Mouse (Mus musculus) olfactory bulb, adult 2 months (tissue): Measurements from ENCODE around the gene Mfng. TPM values are rescaled to one million over a fixed set of nuclear protein-coding genes. Genes with fewer than 3 reads are reported as not detected.

ENCODE experiments used
- H3K27ac ChIP-seq: fragments of 200-500 bp; 2 replicates; pipeline ENCODE4 v1.5.1; 2012; ENCODE audit warnings: low read depth, low read length; ENCODE audit not compliant: insufficient read depth
- H3K4me1 ChIP-seq: fragments of 200-500 bp; 2 replicates; pipeline ENCODE4 v1.6.1; 2012; ENCODE audit warnings: low read length; ENCODE audit not compliant: control insufficient read depth, insufficient read depth
- H3K4me3 ChIP-seq: fragments of 200-500 bp; 2 replicates; pipeline ENCODE4 v1.5.1; 2012; ENCODE audit warnings: mild to moderate bottlenecking, low read depth, low read length, moderate library complexity; ENCODE audit not compliant: insufficient read depth
- CTCF ChIP-seq: fragments of 200-500 bp; IDR thresholded peaks from 2 replicates; pipeline ENCODE4 v1.5.1; 2012; ENCODE audit warnings: low read depth, mild to moderate bottlenecking, low read length, moderate library complexity; ENCODE audit not compliant: insufficient read depth
- POLR2A ChIP-seq: fragments of 200-500 bp; IDR thresholded peaks from 2 replicates; pipeline ENCODE4 v1.6.1; 2012; ENCODE audit warnings: mild to moderate bottlenecking, low read depth, low read length, moderate library complexity; ENCODE audit not compliant: insufficient read depth
- WGBS: fragments of 180-500 bp; shearing (Covaris S2); methylation state at CpG from one replicate; pipeline ENCODE4 v1.1.7; 2018; 5-methylcytosine and 5-hydroxymethylcytosine counted together
- polyA plus RNA-seq: library from polyadenylated mRNA; stranded (reverse); fragments of >200 nt; gene quantifications from 2 replicates; pipeline ENCODE4 v1.2.4, GENCODE M21; 2012; ENCODE audit warnings: low replicate concordance; ENCODE audit not compliant: missing spikeins, insufficient read depth, insufficient read length

Gene Mfng
- polyA plus RNA-seq, 1 experiment, result not detected

DNA sequence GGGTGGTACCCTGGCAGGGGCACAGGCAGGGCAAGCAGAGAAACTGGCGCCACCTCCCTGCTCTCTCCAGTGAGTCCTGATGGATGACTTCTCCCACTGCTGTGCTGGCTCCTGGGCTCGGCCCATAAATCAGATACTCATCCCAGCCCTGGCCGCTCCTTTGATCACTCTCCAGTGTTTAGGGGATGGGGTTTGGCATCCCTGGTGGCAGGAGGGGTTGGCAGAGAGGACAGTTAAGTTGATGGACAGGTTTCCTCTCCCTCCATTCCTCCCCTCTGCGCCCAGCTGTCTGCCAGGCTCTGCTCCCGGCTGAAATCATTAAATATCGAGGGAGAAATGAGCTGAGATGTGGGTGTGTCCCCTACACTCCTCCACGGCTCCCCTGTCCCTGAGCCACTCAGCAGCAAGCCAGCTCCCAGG is 36.6 kb downstream of the Mfng start:
- no peak for TF ChIP-seq CTCF
- no peak for TF ChIP-seq POLR2A
- 54% methylated on average over 7 of the region's 7 CpGs for WGBS
- H3K27ac ChIP-seq, result 0 out of 2 replicates have a peak overlapping the region, but pooled peaks have one; percentile 29
- H3K4me1 ChIP-seq, result peaks cover 21% of the 10 kb centered on the region
- no peak overlapping the region for H3K4me3 ChIP-seq

DNA sequence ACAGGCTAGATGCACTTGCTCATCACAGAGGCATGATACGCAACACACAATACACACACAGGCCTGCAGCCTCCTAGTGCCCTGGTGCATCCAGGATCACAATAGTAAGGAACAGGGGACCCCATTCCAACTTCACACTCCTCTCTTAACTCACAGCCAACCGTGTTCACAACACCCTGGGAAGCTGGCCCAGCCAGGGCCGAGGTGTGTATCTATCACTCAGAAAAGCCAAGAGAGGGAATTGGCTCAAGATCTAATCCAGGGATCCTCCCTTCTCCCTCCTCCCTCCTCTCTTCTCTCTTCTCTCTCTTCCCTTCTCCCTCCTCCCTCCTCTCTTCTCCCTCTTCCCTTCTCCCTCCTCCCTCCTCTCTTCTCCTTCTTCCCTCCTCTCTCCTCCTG is 37.1 kb downstream of the Mfng start:
- H3K4me1 ChIP-seq, result peaks cover 21% of the 10 kb centered on the region
- no peak overlapping the region for H3K4me3 ChIP-seq
- H3K27ac ChIP-seq, result peak overlapping the region; percentile 29; the same call in 1 of the 2 replicates
- TF ChIP-seq POLR2A (no peak), CTCF (no peak)
- 53% methylated on average over 3 of the region's 3 CpGs for WGBS

DNA sequence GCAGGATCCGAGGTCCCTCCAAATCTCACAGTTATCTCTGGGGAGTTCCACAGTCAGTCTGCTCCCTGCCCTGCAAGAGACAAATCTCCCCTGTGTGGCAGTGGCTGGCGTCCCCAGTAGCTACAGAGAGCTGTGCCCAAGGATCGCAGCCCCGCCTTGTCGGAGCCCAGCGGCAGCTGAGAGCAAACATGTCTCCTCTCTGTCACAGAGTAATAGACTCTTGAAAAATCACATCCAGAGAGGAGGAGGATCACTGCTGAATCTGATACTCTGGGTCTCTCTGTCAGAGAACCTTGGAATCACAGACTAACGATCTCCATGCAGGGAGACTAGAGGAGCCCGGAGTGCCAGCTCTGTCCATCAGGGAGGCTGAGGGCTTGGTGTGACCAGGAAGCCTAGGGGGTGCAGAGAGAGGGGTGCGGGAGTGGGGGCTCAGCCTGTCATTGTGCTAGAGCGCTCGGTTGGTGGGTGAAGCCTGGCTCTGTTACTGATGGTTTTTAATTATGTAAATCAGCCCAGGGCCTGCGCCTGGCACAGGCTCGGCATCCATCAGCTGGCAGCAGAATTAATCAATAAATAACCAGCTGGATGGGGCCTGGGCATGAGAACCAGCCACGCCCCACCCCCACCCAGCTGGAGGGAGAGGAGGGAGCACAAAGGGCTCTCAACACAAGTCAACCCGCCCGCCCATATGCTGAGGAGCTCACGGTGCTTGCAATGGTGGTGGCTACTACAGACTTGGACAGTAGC is 37.7 kb downstream of the Mfng start:
- H3K4me1 ChIP-seq, result peaks cover 21% of the 10 kb centered on the region
- TF ChIP-seq POLR2A (no peak), CTCF (no peak)
- WGBS, result 26% methylated on average over 17 of the region's 17 CpGs
- H3K4me3 ChIP-seq, result no peak overlapping the region
- H3K27ac ChIP-seq, result peak overlapping the region; percentile 29

DNA sequence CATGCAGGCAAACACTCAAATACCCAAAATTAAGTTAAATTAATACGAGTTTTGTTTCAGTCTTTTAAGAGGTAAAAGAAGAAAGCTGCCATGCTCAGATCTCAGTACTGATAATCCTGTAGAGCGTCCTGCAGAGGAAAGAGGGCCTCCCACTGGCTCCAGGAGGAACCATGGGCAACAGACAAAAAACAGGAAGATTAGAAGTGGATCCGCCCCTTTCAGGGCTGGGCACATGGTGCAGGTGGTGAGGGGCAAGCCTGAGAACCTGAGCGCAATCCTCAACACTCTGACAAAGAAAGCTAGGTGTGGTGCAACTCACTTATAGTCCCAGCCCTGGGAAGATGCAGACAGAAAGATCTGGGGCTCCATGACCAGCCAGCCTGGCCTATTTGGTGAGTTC is 41.4 kb downstream of the Mfng start:
- TF ChIP-seq POLR2A, result no peak
- no peak for TF ChIP-seq CTCF
- Histone ChIP-seq H3K4me3 (no peak overlapping the region), H3K27ac (no peak overlapping the region), H3K4me1 (peaks cover 18% of the 10 kb centered on the region)
- WGBS, result 88% methylated on average over 4 of the region's 4 CpGs

DNA sequence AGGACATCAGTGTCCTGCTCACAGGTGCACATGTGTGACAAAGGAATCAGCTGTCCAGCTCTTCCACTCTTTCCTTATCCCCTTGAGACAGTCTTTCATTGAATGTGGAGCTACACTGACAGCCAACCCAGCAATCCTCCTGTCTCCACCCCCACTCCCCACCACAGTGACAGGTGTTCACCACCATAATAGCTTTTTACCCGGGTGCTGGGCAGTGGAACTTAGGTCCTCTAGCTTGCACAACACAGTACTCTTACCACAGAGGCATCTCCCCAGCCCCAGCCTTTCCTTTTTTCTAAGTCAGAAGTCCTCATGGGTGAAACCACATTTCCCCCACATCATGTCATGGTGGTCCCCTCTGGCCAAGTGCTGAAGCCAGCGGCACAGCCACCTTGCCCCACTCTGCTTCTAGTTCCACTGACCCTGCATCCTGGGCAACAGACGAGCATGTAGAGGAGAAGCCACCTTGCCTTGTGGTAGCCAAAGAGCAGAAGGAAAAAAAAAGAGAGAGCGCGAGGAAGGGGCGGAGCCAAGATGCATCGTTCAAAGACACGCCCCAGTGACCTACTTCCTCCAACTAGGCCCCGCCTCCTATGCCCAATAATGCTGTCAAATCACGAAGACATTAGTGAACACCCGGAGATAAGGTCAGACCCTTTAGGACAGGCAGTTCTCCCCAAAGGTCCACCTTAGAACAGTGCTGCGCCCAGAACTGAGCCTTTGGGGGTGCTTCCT is 42.8 kb downstream of the Mfng start:
- TF ChIP-seq CTCF (no peak), POLR2A (no peak)
- Histone ChIP-seq H3K4me1 (peaks cover 4% of the 10 kb centered on the region), H3K4me3 (no peak overlapping the region), H3K27ac (no peak overlapping the region)
- WGBS, result 86% methylated on average over 12 of the region's 12 CpGs

DNA sequence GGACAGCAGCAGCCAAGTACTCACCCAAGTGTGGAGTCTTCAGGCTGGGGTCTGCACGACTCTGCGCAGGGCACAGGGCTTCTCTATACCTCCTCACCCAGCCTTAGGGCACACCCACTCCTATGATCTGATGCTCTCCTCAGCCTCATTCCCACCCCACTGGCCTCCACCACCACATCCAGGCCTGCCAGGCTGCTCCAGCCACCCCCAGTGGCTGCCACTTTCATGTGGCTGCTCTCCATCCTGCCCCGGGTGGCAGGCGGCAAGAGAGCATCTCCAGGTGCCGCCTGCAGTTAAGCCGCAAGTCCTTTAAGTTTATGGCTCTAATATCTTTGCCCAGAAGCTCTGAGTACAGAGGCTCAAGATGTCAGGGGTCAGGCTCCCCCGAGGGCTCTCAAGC is 46.6 kb downstream of the Mfng start:
- WGBS, result 86% methylated on average over 7 of the region's 7 CpGs
- Histone ChIP-seq H3K4me1 (no peaks in the 10 kb centered on the region), H3K27ac (no peak overlapping the region), H3K4me3 (no peak overlapping the region)
- no peak for TF ChIP-seq CTCF
- TF ChIP-seq POLR2A, result no peak

DNA sequence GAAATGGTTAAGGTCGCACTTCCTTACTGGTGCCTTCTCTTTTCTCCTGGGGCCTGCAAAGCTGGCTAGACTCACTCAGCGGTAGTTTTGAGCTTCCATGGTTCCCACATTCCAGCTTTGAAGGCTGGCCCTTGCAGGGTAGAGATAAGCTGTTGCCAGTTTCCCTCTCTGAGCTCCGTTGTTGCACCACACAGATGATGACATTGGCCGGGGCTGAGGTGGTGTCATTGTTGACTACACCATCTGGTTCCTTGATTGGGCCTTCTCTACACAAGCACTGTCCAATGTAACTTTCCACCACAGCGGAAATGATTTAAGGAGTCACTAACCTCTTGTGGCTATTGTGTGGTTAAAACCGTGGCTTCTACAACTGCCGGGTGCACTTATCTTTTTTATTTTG is 52.7 kb downstream of the Mfng start:
- Histone ChIP-seq H3K27ac (no peak overlapping the region), H3K4me1 (peaks cover 26% of the 10 kb centered on the region), H3K4me3 (no peak overlapping the region)
- WGBS, result 76% methylated on average over 7 of the region's 7 CpGs
- TF ChIP-seq CTCF, result no peak
- no peak for TF ChIP-seq POLR2A

DNA sequence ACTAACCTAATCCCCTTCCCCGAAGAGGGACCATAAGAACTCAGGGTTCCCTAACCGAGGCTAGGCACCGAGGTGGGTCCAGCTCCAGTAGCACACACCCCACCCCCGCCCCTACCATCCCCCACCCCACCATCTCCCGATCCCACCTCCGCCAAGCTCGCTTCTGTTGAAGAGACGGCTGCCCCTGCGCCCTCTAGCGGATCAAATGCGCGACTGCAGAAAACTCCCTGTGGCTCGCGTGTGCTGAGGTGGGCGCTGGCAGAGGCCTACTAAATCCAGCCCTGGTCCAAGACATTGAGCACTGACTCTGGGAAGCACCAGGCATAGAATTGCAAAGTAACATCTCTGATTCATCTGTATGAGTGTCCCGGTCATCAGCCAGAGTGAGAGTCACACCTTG is 53.2 kb downstream of the Mfng start:
- no peak for TF ChIP-seq POLR2A
- TF ChIP-seq CTCF, result peak; percentile 80; the same call in 1 of the 2 replicates
- Histone ChIP-seq H3K4me1 (peaks cover 30% of the 10 kb centered on the region), H3K27ac (no peak overlapping the region), H3K4me3 (no peak overlapping the region)
- 2% methylated on average over 16 of the region's 16 CpGs for WGBS

DNA sequence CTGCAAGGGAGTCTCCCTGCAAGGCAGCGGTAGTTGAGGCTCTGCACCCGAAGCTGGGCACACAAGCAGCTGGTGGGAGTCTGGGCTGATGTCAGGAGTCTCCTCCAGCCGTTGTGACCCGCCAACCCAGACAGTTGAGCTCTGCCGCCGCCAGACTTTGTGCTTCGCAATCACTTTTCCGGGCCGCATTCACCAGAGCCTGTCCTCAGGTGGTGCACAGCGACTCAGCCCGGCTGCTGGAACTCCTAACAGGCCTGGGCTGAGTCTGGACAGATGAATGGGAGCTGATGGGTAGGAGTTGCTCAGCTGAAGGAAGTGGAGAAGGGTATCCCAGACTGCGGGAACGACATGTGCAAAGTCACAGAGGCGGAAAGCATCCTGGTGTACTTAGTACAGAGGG is 53.9 kb downstream of the Mfng start:
- Histone ChIP-seq H3K4me1 (peaks cover 34% of the 10 kb centered on the region), H3K27ac (no peak overlapping the region), H3K4me3 (peak overlapping the region; percentile 85; the same call in 1 of the 2 replicates)
- 15% methylated on average over 14 of the region's 14 CpGs for WGBS
- no peak for TF ChIP-seq POLR2A
- TF ChIP-seq CTCF, result no peak
